Mouse (Mus musculus) inflammation-experienced regulatory T-cells, adult 6 months (primary cell): Measurements from ENCODE around the gene Mcrs1. TPM values are rescaled to one million over a fixed set of nuclear protein-coding genes. Genes with fewer than 3 reads are reported as not detected.

ENCODE experiments used
- ATAC-seq: one replicate; pipeline ENCODE4 v1.8.0; 2017
- polyA plus RNA-seq, 3 experiments: library from polyadenylated mRNA; unstranded; fragments of 100-300 nt; shearing (Covaris generic); gene quantifications; one replicate each; pipeline ENCODE4 v1.2.1; 2017

Gene Mcrs1
- polyA plus RNA-seq, 3 experiments from 2014 or later: 48.4 to 56.9 (median 49.1) TPM

- no peak for ATAC-seq
These were observed 53.0 kb downstream of the Mcrs1 start for GRCm38 (mm10) chr15:99198761-99199160.

GRCm38 (mm10) chr15:99195043-99195442 is 56.7 kb downstream of the Mcrs1 start:
- ATAC-seq: no peak

GRCm38 (mm10) chr15:99194358-99194757 is 57.4 kb downstream of the Mcrs1 start:
- ATAC-seq: no peak

Other genes with a start within 250 kb of the Mcrs1 start
- gene Tuba1c, start 222.1 kb downstream of the Mcrs1 start, polyA plus RNA-seq: 100 to 1,000 TPM in 1 of 3 experiments, 10 to 100 TPM in 2; 70.4 to 203 (median 83.7) TPM
- gene Prph, start 196.8 kb downstream of the Mcrs1 start, polyA plus RNA-seq: not detected
- 1 to 10 TPM in 2 of 3 experiments, under 1 TPM in 1; 0.92 to 9.3 (median 1.1) TPM for gene Troap, start 177.4 kb downstream of the Mcrs1 start, polyA plus RNA-seq
- gene C1ql4, start 164.1 kb downstream of the Mcrs1 start, polyA plus RNA-seq: not detected
- gene Dnajc22, start 158.8 kb downstream of the Mcrs1 start, polyA plus RNA-seq: not detected
- under 1 TPM in 1 of 3 experiments, not detected in 2; 0.17 TPM for gene Spats2, start 126.0 kb downstream of the Mcrs1 start, polyA plus RNA-seq
- not detected for gene Kcnh3, start 27.1 kb downstream of the Mcrs1 start, polyA plus RNA-seq
- 10 to 100 TPM in 2 of 3 experiments, 1 to 10 TPM in 1; 1.6 to 14.9 (median 10.3) TPM for gene Prpf40b, start 43.1 kb upstream of the Mcrs1 start, polyA plus RNA-seq
- under 1 TPM in 2 of 3 experiments, not detected in 1; 0.29 to 0.48 TPM for gene Fam186b, start 43.9 kb upstream of the Mcrs1 start, polyA plus RNA-seq
- 10 to 100 TPM in 1 of 3 experiments, 1 to 10 TPM in 2; 5.5 to 13.4 (median 9.2) TPM for gene Fmnl3, start 118.5 kb upstream of the Mcrs1 start, polyA plus RNA-seq
- 1,000 to 10,000 TPM; 1,026 to 1,183 (median 1,027) TPM for gene Tmbim6, start 140.9 kb upstream of the Mcrs1 start, polyA plus RNA-seq
- 1 to 10 TPM in 1 of 3 experiments, under 1 TPM in 2; 0.10 to 1.9 (median 0.78) TPM for gene Nckap5l, start 205.8 kb upstream of the Mcrs1 start, polyA plus RNA-seq
- gene Bcdin3d, start 222.8 kb upstream of the Mcrs1 start, polyA plus RNA-seq: 10 to 100 TPM; 16.9 to 30.8 (median 30.6) TPM